Mouse (Mus musculus) Patski (cell line): ENCODE results near the gene Odf3. TPM values are rescaled to one million over a fixed set of nuclear protein-coding genes. Genes with fewer than 3 reads are reported as not detected.

Experiments used
- ATAC-seq: fragments of 100-300 bp; one replicate; pipeline ENCODE4 v1.8.0; 2021
- CTCF ChIA-PET: fragments of 350-600 bp; sonication (Branson Sonifier 250); formaldehyde crosslinking; loops from one replicate; lab custom pipeline; 2022; ENCODE audit warnings: inconsistent platforms; lab: Charles Lee
- POLR2A ChIA-PET: fragments of 350-600 bp; sonication (Branson Sonifier 250); formaldehyde crosslinking; loops from one replicate; lab custom pipeline; 2022; ENCODE audit warnings: antibody characterized with exemption, inconsistent platforms; lab: Charles Lee
- DNase-seq: peaks from one replicate; pipeline ENCODE4 v3.0.0-alpha.2; 2011; ENCODE audit warnings: low read depth, low spot score
- H3K27me3 ChIP-seq: fragments of 371-371 bp; one replicate; pipeline ENCODE4 v1.5.1; 2021
- CTCF ChIP-seq: fragments of 100-300 bp; IDR thresholded peaks from one replicate; pipeline ENCODE4 v1.5.1; 2021
- in situ Hi-C: fragments of 300-500 bp; cut with MboI; formaldehyde crosslinking; loops from 3 replicates; pipeline ENCODE4 v1.11.1; 2018; ENCODE audit warnings: low pct_unique_long_range_greater_than_20kb, mixed read lengths
- polyA plus RNA-seq: library from polyadenylated mRNA; unstranded; gene quantifications from one replicate; pipeline ENCODE4 v1.2.3, GENCODE M21; 2021

Gene Odf3
- polyA plus RNA-seq, 1 experiment from 2014 or later: 0.31 TPM

DNA sequence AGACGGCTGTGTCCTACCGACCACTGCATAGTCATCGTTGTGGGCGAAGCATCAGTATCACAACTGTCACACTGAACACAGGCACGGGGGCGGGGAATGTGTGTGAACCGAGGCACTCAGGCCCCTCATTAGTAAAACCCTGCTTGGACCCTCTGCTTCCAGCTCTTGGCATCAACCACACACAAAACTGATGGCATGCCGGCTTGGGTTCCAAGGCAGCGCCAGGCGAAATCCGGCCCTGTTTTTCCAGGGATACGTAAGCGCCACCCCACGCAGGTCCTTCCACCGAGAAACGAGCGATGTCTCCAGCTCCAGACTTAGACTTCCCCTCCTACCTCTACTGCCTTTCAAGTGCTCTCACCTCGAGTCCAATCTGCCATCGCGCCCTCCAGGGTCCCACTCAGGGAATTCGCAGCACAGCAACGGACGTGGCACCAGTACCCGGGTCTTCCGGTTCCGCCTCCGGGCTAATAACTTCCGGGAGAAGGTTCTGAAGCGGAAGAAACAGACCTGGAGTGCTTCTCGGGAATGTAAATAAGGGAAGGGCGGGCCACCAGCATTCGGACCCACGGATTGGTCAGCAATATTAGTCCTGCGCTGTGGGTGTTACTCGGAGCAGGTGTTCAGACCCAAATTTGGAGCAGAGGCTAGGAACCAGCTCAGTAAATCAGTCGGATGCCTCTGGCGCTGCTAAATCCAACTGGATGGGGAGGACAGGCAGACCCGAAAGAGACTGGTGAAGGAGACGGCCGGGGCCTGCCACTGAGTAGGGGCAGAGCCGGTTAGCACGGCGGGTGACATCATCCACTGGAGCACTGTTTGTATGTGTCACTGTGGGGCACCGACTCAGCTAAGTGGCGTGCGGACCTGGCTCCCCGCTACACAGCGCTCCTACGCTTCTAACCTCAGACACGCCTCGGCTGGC lies 8.5 kb downstream of the Odf3 start, which contains the start of gene Gm45785:
Gene Gm45785, minus strand, starts transcription at position 472 of the 925 bp plus-strand sequence.
- POLR2A ChIA-PET: interaction anchor here (0.7 to 2.3 kb wide), 2 partner anchors 14 to 25 kb away, joined by 3 to 10 read pairs; partner anchors contain the start of genes Psmd13 and Sirt3
- peak; percentile 84 for ATAC-seq

GRCm38 (mm10) chr7:140856785-140857549 lies 9.4 kb downstream of the Odf3 start, which contains the start of gene Ric8a:
TSS of gene Ric8a (plus strand) at chr7:140856957.
- no peak for DNase-seq
- CTCF ChIA-PET: interaction anchor here (1.2 to 1.4 kb wide), 2 partner anchors 15 to 46 kb away, joined by 3 read pairs; no protein-coding TSS in a partner anchor
- in situ Hi-C loops: no loop called here
- POLR2A ChIA-PET: interaction anchor here (1.0 to 2.3 kb wide), 3 partner anchors 9 to 24 kb away, joined by 3 to 10 read pairs (median 6); partner anchors contain the start of genes Odf3, Psmd13 and Sirt3
- ATAC-seq: peak; percentile 72
- no peak for TF ChIP-seq CTCF
- H3K27me3 ChIP-seq: no peaks in the 10 kb centered on the region

More for the DNA sequence above, 8.5 kb downstream of the Odf3 start, which contains the start of gene Gm45785:
- CTCF ChIA-PET: interaction anchor here (1.2 to 1.4 kb wide), 2 partner anchors 16 to 47 kb away, joined by 3 read pairs; no protein-coding TSS in a partner anchor
- DNase-seq: peak; percentile 80
- H3K27me3 ChIP-seq: no peaks in the 10 kb centered on the region
- in situ Hi-C loops: no loop called here
- no peak for TF ChIP-seq CTCF

- CTCF ChIA-PET: interaction anchor here (1.2 to 4.5 kb wide), 4 partner anchors 14 to 45 kb away, joined by 3 to 22 read pairs (median 3); no protein-coding TSS in a partner anchor
- in situ Hi-C loops: no loop called here
Measured at GRCm38 (mm10) chr7:140857550-140858505, 10.2 kb downstream of the Odf3 start, which contains the start of gene Bet1l. TSS of gene Bet1l (minus strand) at chr7:140857577.

DNA sequence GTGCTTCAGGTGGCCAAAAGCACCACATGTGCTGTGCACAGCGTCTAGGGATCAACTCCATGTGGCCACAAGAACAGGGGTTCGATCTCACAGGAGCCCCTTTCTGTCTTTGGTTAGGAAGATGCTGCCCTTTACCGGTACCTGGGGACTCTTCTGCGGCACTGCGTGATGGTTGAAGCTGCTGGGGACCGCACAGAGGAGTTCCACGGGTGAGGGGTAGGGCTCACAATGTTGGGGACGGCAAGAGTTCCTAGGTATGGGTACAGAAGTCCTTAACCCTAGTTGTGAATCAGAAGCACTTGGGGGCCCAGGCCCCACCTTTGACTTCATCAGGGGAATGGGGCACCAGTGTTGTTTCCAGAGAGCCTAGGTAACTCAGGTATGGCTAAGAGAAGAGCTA lies 11.1 kb downstream of the Odf3 start:
- no peak for ATAC-seq
- ChIA-PET CTCF (interaction anchor here (1.5 to 4.5 kb wide), 2 partner anchors 13 to 27 kb away, joined by 3 to 22 read pairs; no protein-coding TSS in a partner anchor), POLR2A (interaction anchor here (1.6 kb wide), 1 partner anchor 10 kb away, joined by 5 read pairs; no protein-coding TSS in a partner anchor)
- no peak for DNase-seq
- TF ChIP-seq CTCF: no peak
- H3K27me3 ChIP-seq: no peaks in the 10 kb centered on the region
- in situ Hi-C loops: no loop called here

More at GRCm38 (mm10) chr7:140857550-140858505, 10.2 kb downstream of the Odf3 start, which contains the start of gene Bet1l:
- ATAC-seq (peak; percentile 2), DNase-seq (no peak)
- POLR2A ChIA-PET: interaction anchor here (1.0 to 2.3 kb wide), 3 partner anchors 10 to 24 kb away, joined by 3 to 10 read pairs (median 6); partner anchors contain the start of genes Odf3, Psmd13 and Sirt3
- H3K27me3 ChIP-seq: no peaks in the 10 kb centered on the region
- TF ChIP-seq CTCF: no peak

DNA sequence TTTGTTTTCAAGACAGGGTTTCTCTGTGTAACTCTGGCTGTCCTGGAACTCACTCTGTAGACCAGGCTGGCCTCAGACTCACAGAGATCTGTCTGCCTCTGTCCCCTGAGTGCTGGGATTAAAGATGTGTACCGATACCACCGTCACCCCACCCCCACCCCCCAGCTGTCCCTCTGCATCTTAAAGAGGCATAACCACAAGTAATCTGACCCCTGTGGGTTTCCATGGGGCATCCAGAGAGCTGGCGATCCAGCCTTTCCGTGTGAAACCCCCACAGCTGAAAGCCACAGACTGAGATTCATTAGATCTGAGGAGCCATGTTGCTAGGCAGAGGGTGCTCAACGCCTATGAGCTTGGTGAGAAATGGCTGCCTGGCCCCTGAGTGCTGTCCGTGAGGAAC lies 12.4 kb downstream of the Odf3 start:
- CTCF ChIA-PET: interaction anchor here (1.5 to 4.5 kb wide), 2 partner anchors 11 to 21 kb away, joined by 4 to 22 read pairs; no protein-coding TSS in a partner anchor
- ATAC-seq (no peak), DNase-seq (no peak)
- in situ Hi-C loops: no loop called here
- no peaks in the 10 kb centered on the region for H3K27me3 ChIP-seq
- POLR2A ChIA-PET: interaction anchor here (1.6 kb wide), 1 partner anchor 8 kb away, joined by 5 read pairs; no protein-coding TSS in a partner anchor
- TF ChIP-seq CTCF: no peak

GRCm38 (mm10) chr7:140860728-140861127 lies 13.1 kb downstream of the Odf3 start:
- POLR2A ChIA-PET: no interaction called here
- no peak for TF ChIP-seq CTCF
- DNase-seq (no peak), ATAC-seq (no peak)
- CTCF ChIA-PET: interaction anchor here (1.5 to 4.5 kb wide), 2 partner anchors 11 to 20 kb away, joined by 4 to 22 read pairs; no protein-coding TSS in a partner anchor
- in situ Hi-C loops: no loop called here
- no peaks in the 10 kb centered on the region for H3K27me3 ChIP-seq

GRCm38 (mm10) chr7:140864761-140865160 lies 17.2 kb downstream of the Odf3 start:
- in situ Hi-C loops: no loop called here

DNA sequence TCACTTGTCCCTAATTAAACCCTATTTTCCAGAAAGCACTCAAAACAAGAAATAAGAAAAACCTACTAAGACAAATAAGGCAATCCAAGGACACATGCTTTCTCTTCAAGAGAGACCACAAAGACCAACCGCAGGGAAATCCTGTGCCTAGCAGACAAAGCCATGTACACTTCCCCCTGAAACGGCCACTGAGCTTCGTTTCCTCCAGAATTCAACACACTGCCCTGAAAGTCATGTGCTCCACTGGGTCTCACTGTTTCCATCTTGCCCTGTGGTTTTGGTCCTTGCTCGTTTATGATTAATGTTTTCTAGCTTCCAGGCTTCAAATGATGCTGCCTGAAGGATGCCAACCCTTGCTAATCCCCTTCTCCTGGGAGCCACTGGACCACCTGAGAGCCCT lies 26.6 kb downstream of the Odf3 start:
- no peak for TF ChIP-seq CTCF
- H3K27me3 ChIP-seq: no peaks in the 10 kb centered on the region
- no peak for DNase-seq
- in situ Hi-C loops: no loop called here
- POLR2A ChIA-PET: interaction anchor here (1.2 kb wide), 1 partner anchor 23 kb away, joined by 3 read pairs; no protein-coding TSS in a partner anchor
- CTCF ChIA-PET: no interaction called here
- no peak for ATAC-seq

More at GRCm38 (mm10) chr7:140864761-140865160, 17.2 kb downstream of the Odf3 start:
- no peaks in the 10 kb centered on the region for H3K27me3 ChIP-seq
- ATAC-seq (no peak), DNase-seq (no peak)
- CTCF ChIA-PET: interaction anchor here (1.4 kb wide), 1 partner anchor 32 kb away, joined by 3 read pairs; no protein-coding TSS in a partner anchor
- no peak for TF ChIP-seq CTCF
- POLR2A ChIA-PET: interaction anchor here (1.6 kb wide), 1 partner anchor 16 kb away, joined by 3 read pairs; no protein-coding TSS in a partner anchor

DNA sequence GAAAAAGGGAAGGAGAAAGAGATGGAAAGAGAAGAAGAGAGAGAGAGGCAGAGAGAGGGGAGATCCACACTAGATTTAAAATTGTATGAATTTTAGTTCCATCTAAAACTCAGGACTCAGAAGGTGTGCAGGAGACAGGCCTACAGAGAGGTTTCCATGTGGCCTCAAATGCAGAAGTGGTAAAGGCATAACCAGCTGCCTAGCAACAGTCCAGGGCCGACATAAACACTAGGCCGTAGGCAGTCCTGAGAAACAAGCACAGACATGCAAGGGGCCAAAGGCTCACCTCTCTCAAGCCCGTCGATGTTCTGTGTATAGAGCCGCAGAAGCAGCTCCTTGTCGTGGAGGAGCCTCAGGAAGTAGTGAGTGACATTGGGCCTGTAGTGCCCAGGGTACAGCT lies 29.8 kb downstream of the Odf3 start:
- ATAC-seq (no peak), DNase-seq (no peak)
- TF ChIP-seq CTCF: no peak
- ChIA-PET CTCF (no interaction called here), POLR2A (no interaction called here)
- in situ Hi-C loops: no loop called here
- no peaks in the 10 kb centered on the region for H3K27me3 ChIP-seq
